Mouse (Mus musculus) layer of hippocampus, adult 2 months (tissue): ENCODE data around the gene Gm11020. TPM values are rescaled to one million over a fixed set of nuclear protein-coding genes. Genes with fewer than 3 reads are reported as not detected.
"Not testable (repeated sequence)": the region's sequence is repeated elsewhere in the genome, so short reads cannot be mapped to it uniquely, and the experiment has no call there.

Experiments
- DNase-seq, 2 experiments: peaks; one replicate each; pipeline ENCODE4 v3.0.0; 2022; ENCODE audit warnings: low spot score in 2 of 2
- H3K27ac ChIP-seq: fragments of 200-600 bp; 2 replicates; pipeline ENCODE4 v1.8.1; 2022
- H3K4me3 ChIP-seq: fragments of 200-600 bp; 2 replicates; pipeline ENCODE4 v1.8.1; 2022; ENCODE audit warnings: mild to moderate bottlenecking
- CTCF ChIP-seq: fragments of 200-600 bp; conservative IDR thresholded peaks from 2 replicates; pipeline ENCODE4 v1.8.1; 2022; ENCODE audit warnings: antibody characterized with exemption, mild to moderate bottlenecking, moderate library complexity
- long read RNA-seq, 2 experiments: library from polyadenylated mRNA; stranded (forward); transcript quantifications; one replicate each; pipeline ENCODE4 v2.0.0; 2021; ENCODE audit warnings: borderline mapping rate in 2 of 2
- total RNA-seq, 2 experiments: library from RNA; stranded (reverse); gene quantifications; 2 replicates each; pipeline ENCODE4 v1.2.3; 2021

Gene Gm11020
- not detected for total RNA-seq
- long read RNA-seq, experiment 1: 0 reads
- long read RNA-seq, experiment 2: 0 reads

GRCm38 (mm10) chr8:104321267-104321666 lies at the start of gene Gm11020:
Gm11020 (plus strand) TSS chr8:104321567.
- not testable (repeated sequence) for DNase-seq, H3K4me3 ChIP-seq, H3K27ac ChIP-seq

DNA sequence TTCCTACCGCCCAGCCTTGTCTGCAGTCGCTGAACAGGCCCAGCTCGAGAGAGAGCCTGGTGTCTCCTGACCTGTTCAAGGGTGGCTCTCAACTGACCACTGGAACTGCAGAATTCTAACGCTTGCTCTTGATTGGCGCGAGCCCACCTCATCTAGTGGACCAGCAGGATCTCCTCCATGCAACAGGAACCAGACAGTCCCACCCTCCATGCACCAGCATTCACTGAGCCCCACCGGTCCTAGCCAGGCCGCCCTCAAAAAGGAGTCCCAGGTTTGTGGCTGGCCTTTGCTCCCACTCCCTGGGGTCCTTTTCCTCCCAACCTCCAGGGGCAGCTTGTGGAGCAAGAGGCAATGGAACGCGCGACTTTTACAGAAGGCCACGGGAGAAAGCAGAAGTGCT lies 28.3 kb upstream of the Gm11020 start, which contains the start of gene Cmtm2a:
Cmtm2a (minus strand) TSS at position 101 of the 400 bp plus-strand sequence.
- DNase-seq, H3K4me3 ChIP-seq, H3K27ac ChIP-seq: not testable (repeated sequence)

DNA sequence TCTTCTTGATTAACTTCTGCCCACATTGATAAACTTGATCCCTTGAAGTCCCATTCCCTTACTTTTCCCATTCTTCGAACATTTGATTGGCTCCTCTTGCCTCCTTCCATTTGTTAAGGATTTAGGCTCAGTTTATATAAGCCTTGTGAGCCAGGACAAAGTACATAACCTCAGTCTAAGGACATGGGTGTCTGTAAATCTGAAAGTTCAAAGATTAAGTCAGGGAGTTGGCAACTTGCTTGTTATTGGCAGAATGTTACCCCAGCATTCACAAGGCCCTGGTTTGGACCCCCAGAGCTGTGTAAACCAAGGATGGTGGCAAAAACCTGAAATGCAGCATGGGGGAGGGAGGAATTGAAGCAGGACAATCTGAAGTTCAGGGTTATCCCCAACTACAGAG lies 27.0 kb upstream of the Gm11020 start:
- Histone ChIP-seq H3K4me3 (no peak overlapping the region), H3K27ac (no peak overlapping the region)
- no peak for DNase-seq
- no peak for TF ChIP-seq CTCF

DNA sequence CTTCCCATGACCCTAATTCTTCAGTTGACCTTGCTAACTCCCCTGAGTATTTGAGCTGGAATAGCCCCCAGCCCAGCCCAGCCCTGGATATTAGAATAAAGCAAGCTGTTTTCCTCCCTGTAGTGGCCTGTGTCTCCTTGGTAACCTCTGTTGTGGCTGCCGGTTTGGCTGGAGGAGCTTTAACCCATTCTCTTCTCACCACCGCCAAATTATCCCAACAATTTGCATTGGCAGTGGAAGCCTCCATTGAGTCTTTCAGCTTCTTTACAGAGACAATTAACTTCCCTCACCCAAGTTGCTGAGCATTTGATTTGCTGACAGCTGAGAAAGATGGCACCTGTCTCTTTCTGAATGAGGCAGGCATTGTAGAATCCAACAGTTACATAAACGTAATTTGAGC lies 19.8 kb upstream of the Gm11020 start:
- not testable (repeated sequence) for H3K4me3 ChIP-seq
- DNase-seq: peak in 1 of 2 experiments; percentile 4
- peak overlapping the region; percentile 36; the same call in 1 of the 2 replicates for H3K27ac ChIP-seq

DNA sequence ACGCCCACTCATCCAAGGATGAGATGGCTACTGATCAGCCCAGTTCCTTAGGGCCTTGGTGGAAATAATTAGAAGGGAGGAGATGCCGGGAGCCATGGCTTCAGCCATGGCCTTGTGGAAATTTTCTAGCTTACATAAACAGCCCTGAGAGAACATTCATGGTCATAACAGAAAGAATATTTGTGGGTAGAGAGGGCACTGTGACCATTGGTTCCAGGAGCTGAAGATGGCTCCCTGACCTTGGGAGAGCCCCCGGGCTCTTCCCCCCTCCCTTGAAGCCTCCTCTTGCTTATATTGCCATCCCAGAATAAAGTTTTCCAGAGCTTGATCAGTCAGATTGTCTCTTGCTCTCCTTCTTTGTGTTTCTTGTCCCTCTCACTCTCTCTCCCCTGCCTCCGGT lies 18.8 kb upstream of the Gm11020 start:
- H3K27ac ChIP-seq, DNase-seq, H3K4me3 ChIP-seq: not testable (repeated sequence)

DNA sequence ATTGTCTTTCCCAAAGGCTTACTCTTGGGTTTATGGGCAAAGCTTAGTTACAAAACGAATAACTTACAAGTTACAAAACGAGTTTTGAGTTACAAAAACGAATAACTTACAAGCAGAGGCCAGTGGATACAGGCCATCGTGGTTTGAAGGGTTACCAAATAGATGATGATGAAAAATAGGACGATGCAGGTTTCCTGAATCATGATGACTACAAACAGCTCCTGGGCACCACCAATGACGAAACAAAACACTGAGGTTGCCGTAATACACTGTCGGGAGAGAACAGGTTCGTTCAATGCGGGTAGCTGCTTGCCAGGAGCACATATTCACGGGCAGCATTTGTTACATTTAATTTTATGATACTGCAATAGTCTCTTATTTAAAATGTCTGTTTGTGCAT lies 16.4 kb upstream of the Gm11020 start:
- no peak for TF ChIP-seq CTCF
- H3K4me3 ChIP-seq: no peak overlapping the region
- no peak for DNase-seq
- no peak overlapping the region for H3K27ac ChIP-seq

GRCm38 (mm10) chr8:104308341-104308740 lies 13.0 kb upstream of the Gm11020 start:
- H3K27ac ChIP-seq, H3K4me3 ChIP-seq, DNase-seq: not testable (repeated sequence)

DNA sequence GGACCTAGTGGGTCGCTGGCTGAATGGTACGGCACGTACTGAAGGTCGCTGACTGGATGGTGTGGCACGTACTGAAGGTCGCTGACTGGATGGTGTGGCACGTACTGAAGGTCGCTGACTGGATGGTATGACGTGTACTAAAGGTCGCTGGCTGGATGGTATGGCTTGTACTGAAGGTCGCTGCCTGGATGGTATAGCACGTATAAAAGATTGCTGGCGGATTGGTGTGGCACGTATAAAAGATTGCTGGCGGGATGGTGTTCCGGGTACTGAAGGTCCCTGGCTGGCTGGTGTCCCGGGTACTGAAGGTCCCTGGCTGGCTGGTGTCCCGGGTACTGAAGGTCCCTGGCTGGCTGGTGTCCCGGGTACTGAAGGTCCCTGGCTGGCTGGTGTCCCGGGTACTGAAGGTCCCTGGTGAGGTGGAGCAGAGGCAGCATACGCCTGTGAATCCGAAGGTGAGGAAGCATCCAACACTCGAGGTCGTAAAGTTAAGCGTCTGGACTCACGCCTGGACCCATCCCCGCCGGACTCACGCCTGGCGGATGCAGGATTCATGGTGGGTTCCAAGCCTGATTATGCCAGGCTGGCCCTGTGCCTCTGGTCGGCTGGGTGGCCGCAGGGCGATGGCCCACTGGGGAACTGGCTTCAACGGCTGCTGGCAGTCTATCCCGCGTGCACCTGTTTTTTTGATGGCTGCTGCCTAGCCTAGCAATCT lies 11.8 kb upstream of the Gm11020 start, which contains the start of the genes Gm45711 and Cmtm1:
Gm45711 (minus strand) TSS at position 641 of the 715 bp plus-strand sequence.
Cmtm1 (minus strand) TSS at position 705 of the 715 bp plus-strand sequence.
- H3K27ac ChIP-seq: peak within 1 kb of the TSS; percentile 29; the same call in 1 of the 2 replicates

GRCm38 (mm10) chr8:104312023-104312422 lies 9.3 kb upstream of the Gm11020 start:
- H3K27ac ChIP-seq, H3K4me3 ChIP-seq, DNase-seq: not testable (repeated sequence)

More for the DNA sequence above, 11.8 kb upstream of the Gm11020 start, which contains the start of the genes Gm45711 and Cmtm1:
- H3K4me3 ChIP-seq, DNase-seq: not testable (repeated sequence)

DNA sequence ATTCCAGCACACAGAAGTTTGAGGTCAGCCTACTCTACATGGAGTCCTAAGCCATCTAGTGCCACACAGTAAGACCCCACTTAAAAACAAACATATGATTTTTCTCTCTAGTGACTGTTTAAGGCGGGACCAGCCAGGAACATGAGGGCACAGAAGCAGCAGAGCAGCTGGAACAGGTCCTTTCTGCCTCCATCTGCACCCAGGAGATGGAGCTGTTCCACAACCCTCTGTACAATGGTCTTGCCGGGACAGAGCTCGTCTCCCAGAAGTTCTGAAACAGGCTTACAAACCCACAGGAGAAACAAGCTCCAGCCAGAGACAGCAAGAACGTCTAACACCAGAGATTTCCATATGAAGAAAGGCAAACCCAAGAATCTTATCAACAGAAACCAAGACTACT lies 8.1 kb upstream of the Gm11020 start:
- no peak for DNase-seq
- Histone ChIP-seq H3K27ac (no peak overlapping the region), H3K4me3 (no peak overlapping the region)
- peak; percentile 67 for TF ChIP-seq CTCF

GRCm38 (mm10) chr8:104321930-104322329 lies 563 bp downstream of the Gm11020 start, which contains the start of gene Cmtm2b:
Cmtm2b (plus strand) TSS chr8:104322230.
- DNase-seq, H3K27ac ChIP-seq, H3K4me3 ChIP-seq: not testable (repeated sequence)

GRCm38 (mm10) chr8:104332665-104333631 lies 11.6 kb downstream of the Gm11020 start:
- no peak overlapping the region for H3K27ac ChIP-seq
- DNase-seq: no peak
- no peak overlapping the region for H3K4me3 ChIP-seq
- peak; percentile 33 for TF ChIP-seq CTCF

- no peak overlapping the region for H3K4me3 ChIP-seq
- DNase-seq: no peak
- H3K27ac ChIP-seq: no peak overlapping the region
- no peak for TF ChIP-seq CTCF
Observed at GRCm38 (mm10) chr8:104333786-104334185, 12.4 kb downstream of the Gm11020 start.
